Mouse (Mus musculus): ENCODE results near the gene Ankrd63.

The Ankrd63 gene

DNA sequence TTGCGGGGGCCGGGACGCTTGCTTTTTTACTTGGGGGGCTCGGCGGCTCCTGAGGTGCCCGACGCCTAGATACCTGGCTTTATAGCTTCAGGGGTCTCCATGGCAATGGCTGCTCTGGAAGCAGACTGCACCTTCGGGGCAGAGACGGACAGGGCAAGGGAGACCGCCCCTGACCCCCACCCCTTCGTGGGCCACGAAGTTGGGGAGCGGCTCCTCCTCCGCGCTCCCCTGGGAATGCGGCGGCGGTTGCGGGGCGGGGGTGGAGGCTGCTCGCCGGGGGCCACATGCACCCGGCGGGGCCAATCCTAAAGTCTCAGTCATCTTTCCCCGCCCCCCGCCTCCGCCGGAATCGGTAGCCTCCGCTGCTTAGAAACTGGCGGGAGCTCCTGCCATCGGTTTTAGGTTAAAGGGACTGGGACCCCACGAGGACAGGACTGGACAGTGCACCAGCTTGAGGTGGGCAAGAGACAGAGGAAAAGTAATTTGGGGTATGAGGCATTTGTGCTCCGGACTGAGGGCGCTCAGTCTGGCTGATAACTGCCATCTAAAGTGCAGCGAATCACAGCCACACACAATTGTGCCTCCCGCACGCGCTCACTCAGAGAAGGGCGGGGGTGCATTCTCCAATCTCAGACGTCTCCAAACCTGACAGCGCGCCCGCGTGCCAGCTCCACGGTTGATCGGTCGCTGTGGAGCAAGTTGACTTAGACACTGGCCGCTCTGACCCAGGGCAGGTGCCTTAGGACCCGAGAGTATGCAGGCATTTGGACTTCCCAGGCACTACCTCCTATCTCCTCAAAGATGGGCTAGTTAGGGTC, at the start of gene Ankrd63:
Gene Ankrd63 (minus strand): TSS at position 51 of the 818 bp plus-strand sequence.
- no peak for DNase-seq (ENCODE audit: low spot score)

GRCm38 (mm10) chr2:118752792-118753108, 49.0 kb upstream of the Ankrd63 start:
- DNase-seq (ENCODE audit: low spot score) = no peak

DNA sequence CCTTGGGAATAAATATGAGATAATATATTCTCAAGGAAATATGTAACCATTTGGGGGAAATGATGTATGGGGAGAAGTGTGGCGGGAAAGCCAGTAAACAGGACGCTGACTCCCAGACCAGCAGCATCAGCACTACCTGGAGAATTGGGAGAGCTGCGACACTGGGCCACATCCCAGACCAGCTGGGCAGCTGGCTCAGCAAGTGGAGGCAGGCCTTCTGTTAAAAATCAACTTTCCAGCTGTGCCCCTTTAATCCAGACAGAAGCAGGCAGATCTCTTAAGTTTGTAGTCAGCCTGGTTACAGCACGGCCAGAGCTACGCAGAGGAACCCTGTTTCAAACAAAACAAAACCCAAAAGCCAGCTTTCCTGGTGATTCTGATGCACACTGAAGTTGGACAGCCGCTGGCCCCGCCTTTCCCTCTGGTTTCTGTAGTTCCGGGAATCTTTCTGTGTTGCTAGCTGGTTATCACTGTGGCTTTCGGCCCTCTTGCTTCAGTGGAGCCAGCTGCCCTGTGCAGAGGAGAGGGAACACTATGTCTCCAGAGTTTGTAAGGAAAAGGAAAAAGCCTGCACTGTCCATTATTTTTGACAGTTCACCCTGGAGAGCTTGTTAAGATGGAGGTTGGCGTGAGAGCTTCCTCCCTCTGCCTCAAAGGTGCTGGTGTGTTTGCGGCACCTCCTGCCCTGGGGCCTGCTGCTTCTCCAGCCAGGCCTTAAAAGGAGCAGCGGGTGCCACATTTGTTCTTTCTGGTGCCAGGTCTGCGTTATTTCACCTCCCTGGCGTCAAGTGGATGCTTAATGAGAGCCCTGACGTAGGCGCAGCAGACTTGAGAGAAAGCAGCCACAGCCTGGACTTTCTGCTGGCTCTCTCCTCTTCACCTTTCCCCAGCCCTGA, 48.4 kb upstream of the Ankrd63 start:
- DNase-seq (ENCODE audit: low spot score) = no peak

DNA sequence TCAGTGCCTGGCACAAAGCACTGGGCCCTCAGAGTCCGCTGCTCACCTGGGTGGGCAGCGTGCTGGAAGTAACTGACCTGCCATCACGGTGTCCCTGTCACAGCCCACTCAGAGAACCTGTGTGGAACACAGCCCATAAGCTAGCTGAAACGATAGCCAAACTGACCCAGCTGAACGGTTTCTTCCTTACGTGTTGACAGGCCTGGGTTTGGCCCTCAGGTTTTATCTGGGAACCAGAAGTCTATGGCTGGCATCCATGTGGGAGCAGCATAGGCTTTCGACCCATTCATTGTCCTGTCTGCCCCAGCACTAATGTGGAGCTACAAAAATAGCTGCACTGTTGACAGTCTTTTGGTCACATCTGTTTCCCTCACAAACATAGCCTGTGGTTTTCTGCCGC, 46.7 kb upstream of the Ankrd63 start:
- no peak for DNase-seq (ENCODE audit: low spot score)

DNA sequence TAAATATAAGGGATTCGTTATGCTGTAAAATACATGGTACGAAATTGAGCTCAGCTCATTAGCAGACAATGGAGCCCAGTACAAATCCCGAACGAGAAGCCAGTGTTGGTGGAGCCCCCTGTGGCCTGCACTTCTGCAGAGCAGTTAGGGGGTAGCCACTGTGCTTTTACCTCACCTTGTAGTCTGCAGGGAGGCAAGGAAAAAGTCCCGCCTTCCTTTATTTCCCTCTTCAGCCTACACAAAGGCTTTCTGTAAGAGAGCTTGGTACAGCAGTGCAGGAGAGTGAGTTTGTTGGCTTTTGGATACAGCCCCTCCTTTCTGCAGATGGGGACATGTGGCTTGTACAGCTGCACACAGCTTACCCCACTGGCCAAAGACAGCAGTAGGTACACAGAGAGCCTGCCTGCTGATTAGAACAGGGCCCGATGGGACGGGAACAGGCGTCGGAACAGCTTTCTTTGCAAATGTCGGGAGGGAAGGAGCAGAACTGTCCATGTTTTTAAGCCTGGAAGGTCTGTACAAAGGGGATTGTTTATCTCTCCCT, 45.6 kb upstream of the Ankrd63 start:
- no peak for DNase-seq (ENCODE audit: low spot score)

- no peak for DNase-seq (ENCODE audit: low spot score)
Measured at GRCm38 (mm10) chr2:118747301-118747960, 43.7 kb upstream of the Ankrd63 start.

GRCm38 (mm10) chr2:118745915-118746901, 42.4 kb upstream of the Ankrd63 start:
- DNase-seq (ENCODE audit: low spot score) = no peak

DNA sequence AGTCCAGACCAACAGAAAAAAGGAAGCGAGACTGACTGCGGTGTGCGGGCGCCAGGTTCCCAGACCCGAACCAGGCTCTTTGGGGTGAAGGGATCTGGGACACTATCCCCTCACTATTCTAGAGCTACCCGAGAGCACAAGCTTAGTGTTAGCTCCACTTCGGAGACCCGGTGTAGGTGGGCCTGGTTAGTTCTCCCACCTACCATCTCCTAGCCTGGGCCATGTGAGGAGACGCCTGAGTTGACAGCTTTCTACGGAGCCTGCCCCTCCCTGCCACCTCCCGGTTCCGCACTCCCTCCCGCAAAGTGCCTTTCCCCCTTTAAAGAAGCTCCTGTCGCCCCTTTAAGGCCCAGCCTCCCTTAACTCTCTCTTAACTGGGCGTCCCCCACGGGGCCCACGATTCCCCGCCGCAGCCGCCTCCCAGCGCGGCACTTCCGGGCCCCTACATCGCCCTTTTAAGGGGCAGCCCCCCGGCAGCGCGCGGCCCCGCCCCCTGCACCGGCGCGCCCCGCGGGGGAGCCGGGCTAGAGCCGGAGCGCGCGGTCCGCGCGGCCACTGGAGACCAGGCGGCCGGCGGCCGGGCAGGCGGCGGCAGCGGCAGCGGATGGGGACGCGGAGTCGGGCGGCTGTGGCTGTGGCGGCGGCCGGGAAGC, 41.6 kb upstream of the Ankrd63 start, which contains the start of gene Inafm2:
Gene Inafm2 (plus strand): TSS at position 527 of the 653 bp plus-strand sequence.
- peak; percentile 77 for DNase-seq (ENCODE audit: low spot score)

DNA sequence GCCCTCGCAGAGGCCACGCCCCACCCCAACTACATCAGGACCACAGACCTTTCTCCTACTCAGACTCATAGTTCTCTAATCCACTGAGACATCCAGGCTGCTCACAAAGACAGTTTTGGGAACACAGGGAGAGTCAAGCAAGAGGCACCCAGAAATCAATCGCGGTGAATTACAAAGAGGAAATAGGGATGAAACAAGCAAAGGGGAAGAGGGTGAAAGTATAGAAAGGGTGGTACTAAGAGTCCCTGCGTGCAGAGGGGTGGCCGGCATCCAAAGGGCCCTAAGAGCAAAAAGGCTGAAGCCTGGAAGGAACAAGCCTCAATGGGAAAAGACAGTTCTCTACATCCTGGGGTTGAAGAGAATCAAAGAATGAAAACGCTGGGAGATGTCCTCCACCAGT, 40.9 kb upstream of the Ankrd63 start:
- DNase-seq (ENCODE audit: low spot score) = no peak

DNA sequence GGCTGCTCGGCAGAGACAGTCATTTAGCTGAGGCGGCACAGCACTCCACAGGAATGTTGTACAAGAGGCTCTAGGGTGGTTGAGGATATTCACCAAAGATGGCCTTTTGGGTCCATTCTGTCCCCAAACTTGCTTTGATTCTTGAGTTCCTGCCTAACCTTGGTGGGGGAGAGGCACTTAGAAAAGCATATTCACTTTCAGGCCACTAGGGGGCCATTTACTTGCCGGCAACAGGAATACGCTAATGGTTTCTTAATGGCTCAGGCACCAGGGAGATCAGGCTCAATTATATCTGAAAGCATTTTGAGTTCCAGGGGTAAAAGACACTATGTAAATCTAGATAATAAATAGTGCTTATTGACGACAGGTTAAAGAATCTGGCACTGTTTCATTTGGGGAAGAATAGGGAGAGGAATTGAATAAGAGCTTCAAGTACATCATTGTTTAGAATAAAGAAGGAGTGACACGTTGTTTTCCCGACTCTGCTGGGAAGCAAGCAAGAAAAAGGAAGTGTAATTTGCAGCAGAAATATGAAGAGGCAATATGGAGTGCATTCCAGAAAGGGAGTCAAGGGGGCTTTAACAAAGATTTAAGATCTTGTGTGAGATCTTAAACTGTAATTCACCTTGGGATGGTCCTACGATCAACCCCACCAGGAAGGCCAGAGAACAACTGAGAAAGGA, 39.6 kb upstream of the Ankrd63 start:
- DNase-seq (ENCODE audit: low spot score) = no peak

DNA sequence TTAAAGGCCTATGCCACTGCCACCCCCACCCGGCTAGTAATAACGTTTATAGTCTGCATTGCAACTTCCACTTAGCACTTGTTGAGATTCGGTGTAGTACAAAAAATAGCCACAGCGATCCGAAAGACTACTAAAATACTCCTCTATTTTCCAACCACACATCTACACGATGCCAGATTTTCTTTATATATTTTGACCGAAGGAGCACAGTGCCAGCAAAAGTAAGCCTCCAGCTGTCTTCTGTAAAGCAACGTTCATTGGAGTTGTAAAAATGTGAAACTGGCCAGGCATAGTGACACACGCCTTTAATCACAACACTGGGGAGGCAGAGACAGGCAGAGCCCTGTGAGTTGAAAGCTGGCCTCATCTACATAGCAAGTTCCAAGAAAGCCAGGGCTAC, 37.4 kb upstream of the Ankrd63 start:
- no peak for DNase-seq (ENCODE audit: low spot score)

DNA sequence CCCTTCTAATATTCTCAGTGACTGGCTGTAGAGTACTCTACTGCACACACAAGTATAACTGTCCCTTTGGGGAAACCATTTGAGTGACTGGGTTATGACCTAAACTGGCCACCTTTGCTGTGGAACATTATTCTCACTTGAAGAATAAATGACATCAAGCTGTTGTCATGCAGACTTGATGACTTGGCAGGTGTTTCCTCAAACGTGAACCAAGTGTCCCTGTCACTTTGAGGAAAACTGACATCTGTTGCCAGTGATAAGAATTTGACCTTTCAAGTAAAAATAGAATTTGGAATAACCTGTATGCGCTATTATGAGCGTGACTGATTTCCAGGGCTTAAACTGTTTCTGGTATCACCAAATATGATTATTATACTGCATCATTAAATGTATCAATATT, 36.6 kb upstream of the Ankrd63 start:
- DNase-seq (ENCODE audit: low spot score) = no peak

DNA sequence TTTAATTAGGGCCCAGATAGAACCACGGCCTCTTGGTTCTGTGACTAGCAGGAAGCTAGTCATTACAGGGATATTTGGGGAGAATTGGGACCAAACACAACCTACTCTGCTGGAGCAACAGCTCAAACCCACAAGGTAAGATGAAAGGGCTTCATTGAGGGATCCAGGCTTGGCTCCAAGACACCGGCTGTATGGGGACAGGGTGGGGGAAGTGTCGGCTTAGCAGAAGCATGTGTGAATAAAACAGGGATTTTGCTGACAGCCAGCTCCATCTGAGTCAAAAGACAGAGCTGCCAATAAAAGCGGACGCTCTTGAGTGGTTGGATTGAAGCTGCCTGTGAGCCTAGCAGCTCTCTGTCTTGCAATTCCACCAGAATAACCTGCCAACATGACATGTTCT, 29.6 kb upstream of the Ankrd63 start:
- DNase-seq (ENCODE audit: low spot score) = no peak

GRCm38 (mm10) chr2:118731981-118732380, 28.2 kb upstream of the Ankrd63 start:
- no peak for DNase-seq (ENCODE audit: low spot score)

DNA sequence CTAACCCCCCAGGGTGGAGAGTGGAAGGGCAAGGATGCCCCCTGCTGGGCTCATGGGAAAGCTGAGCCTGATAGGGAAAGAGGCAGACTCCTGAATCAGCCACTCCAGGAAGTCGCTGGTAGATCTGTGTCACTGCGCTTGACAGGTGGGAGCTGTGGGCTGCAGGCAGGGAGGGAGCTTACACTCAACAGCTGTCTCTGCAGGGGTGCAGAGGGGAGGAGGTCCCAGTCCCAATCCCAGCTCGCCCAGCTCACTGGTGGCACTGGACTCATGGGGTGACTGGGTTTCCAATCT, 26.8 kb upstream of the Ankrd63 start:
- DNase-seq (ENCODE audit: low spot score) = peak; percentile 60

DNA sequence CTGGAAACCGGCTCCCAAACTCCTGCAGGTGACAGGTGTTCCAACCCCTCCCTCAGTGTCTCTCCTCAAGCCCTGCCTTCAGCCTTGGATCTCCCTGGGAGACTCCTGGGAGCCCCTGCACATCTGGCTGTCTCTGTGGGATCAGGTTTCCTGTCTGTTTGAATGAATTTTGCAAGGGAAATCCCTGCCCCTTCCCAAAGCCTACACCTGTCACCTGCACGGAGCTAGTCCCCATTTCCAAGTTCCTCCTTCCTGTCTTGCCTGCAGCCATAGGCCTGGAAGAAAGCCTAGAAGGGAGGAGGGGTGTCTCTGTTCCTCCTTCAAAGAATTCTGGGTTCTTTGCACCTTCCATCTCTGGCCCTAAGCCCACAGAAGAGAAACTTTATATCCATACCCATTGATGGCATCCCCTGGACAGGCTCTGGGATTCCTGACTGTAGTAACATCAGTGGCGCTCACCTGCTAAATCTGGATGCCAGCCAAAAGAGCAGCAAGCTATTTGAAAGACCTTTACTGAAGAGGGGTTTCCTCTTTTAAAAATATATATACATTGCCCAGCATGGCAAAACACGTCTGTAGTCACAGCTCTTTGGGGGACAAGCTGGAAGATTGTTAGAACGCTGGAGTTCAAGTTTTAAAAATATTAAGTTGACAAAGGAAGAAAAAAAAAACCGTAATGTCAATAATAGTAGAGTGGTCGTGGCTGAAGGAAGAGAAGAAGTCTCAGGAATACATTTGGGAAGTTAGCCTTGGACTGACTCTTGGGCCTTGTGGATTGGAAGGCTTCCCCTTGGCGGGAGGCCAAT, 26.3 kb upstream of the Ankrd63 start:
- no peak for DNase-seq (ENCODE audit: low spot score)

DNA sequence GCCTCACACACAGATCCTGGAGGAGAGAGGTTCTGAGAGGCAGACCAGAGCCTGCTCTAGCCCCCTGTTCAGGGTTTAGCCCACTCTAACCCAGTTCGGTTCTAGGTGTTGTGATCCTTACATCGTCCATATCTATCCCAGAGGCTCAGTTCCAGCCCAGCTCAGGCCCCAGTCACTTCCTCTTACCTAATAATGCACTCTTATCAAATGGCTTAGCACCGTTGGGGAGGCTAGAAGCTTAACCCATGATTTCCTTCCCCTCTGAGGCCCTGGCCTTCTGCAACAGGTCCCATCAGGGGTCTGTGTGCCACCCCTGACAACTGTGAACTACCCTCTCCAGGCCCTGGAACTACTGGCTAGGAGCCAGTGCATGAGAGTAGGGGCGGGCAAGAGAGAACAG, 25.4 kb upstream of the Ankrd63 start:
- no peak for DNase-seq (ENCODE audit: low spot score)

- DNase-seq (ENCODE audit: low spot score) = no peak
Measured at GRCm38 (mm10) chr2:118728337-118728736, 24.6 kb upstream of the Ankrd63 start, which contains the start of gene Plcb2. Plcb2 (minus strand) TSS chr2:118728438.

- no peak for DNase-seq (ENCODE audit: low spot score)
Measured at GRCm38 (mm10) chr2:118727911-118728310, 24.1 kb upstream of the Ankrd63 start.

All from ovary, postnatal 14 days (tissue).